Mouse (Mus musculus): ENCODE results near the gene Gsto2.

- TF ChIP-seq CTCF (IDR thresholded peaks at IDR 0.05; ENCODE audit: low read depth, low read length), result no peak
- TF ChIP-seq POLR2A (IDR thresholded peaks at IDR 0.05; ENCODE audit: extremely low read depth, insufficient read depth, low read length), result no peak
Measured at GRCm38 (mm10) chr19:47882882-47883254, 17.5 kb downstream of the Gsto2 start.

All from liver, adult 2 months (tissue).